Mouse (Mus musculus) thymus, postnatal 36 days (tissue): ENCODE results near the gene Nat8.
"Not testable (repeated sequence)": the region's sequence is repeated elsewhere in the genome, so short reads cannot be mapped to it uniquely, and the experiment has no call there.

Experiments
- DNase-seq, 2 experiments: peaks; one replicate each; pipeline ENCODE4 v3.0.0; 2022; ENCODE audit warnings: mixed read lengths in 2 of 2

The Nat8 gene

GRCm38 (mm10) chr6:85831796-85832321 lies at the start of gene Nat8:
Nat8 (minus strand) TSS chr6:85832082.
- DNase-seq, result no peak

- DNase-seq, result not testable (repeated sequence)
These were observed 37.1 kb upstream of the Nat8 start, which contains the start of gene Nat8f2 for GRCm38 (mm10) chr6:85869006-85869405. Nat8f2 (minus strand) TSS chr6:85869158.

- no peak for DNase-seq
These were observed 36.1 kb upstream of the Nat8 start for GRCm38 (mm10) chr6:85867726-85868690.

GRCm38 (mm10) chr6:85866995-85867394 lies 35.1 kb upstream of the Nat8 start:
- DNase-seq, result not testable (repeated sequence)

GRCm38 (mm10) chr6:85866166-85866565 lies 34.3 kb upstream of the Nat8 start:
- DNase-seq, result not testable (repeated sequence)

- not testable (repeated sequence) for DNase-seq
These were observed 33.2 kb upstream of the Nat8 start for GRCm38 (mm10) chr6:85864900-85865639.

- DNase-seq, result no peak
These were observed 32.0 kb upstream of the Nat8 start for GRCm38 (mm10) chr6:85863840-85864239.

GRCm38 (mm10) chr6:85863136-85863535 lies 31.3 kb upstream of the Nat8 start:
- no peak for DNase-seq

GRCm38 (mm10) chr6:85862565-85862964 lies 30.7 kb upstream of the Nat8 start:
- no peak for DNase-seq

GRCm38 (mm10) chr6:85861247-85861646 lies 29.4 kb upstream of the Nat8 start:
- no peak for DNase-seq

- DNase-seq, result no peak
These were observed 24.4 kb upstream of the Nat8 start for GRCm38 (mm10) chr6:85856194-85856678.

- no peak for DNase-seq
These were observed 21.6 kb upstream of the Nat8 start for GRCm38 (mm10) chr6:85853481-85853880.

- DNase-seq, result no peak
These were observed 19.3 kb upstream of the Nat8 start for GRCm38 (mm10) chr6:85851062-85851773.

- no peak for DNase-seq
These were observed 17.4 kb upstream of the Nat8 start for GRCm38 (mm10) chr6:85849240-85849639.

- DNase-seq, result no peak
These were observed 16.3 kb upstream of the Nat8 start for GRCm38 (mm10) chr6:85848140-85848539.

GRCm38 (mm10) chr6:85846921-85847320 lies 15.0 kb upstream of the Nat8 start:
- DNase-seq, result no peak

- not testable (repeated sequence) for DNase-seq
These were observed 12.0 kb upstream of the Nat8 start for GRCm38 (mm10) chr6:85843677-85844458.

- DNase-seq, result no peak
These were observed 8.1 kb upstream of the Nat8 start for GRCm38 (mm10) chr6:85839982-85840381.

GRCm38 (mm10) chr6:85838674-85839073 lies 6.8 kb upstream of the Nat8 start:
- DNase-seq, result no peak

- peak; percentile 5 to 8 for DNase-seq
These were observed 5.4 kb upstream of the Nat8 start for GRCm38 (mm10) chr6:85837307-85837706.

GRCm38 (mm10) chr6:85836827-85837226 lies 4.9 kb upstream of the Nat8 start:
- not testable (repeated sequence) for DNase-seq

- not testable (repeated sequence) for DNase-seq
These were observed 4.2 kb upstream of the Nat8 start for GRCm38 (mm10) chr6:85836098-85836497.
